Mouse (Mus musculus) stomach, embryonic 14.5 days (tissue): ENCODE measurements around the gene Actr8. TPM values are rescaled to one million over a fixed set of nuclear protein-coding genes. Genes with fewer than 3 reads are reported as not detected.

Experiments
- ATAC-seq: fragments of 200-750 bp; cut with Nextera tagmentation; 2 replicates; pipeline ENCODE4 v1.8.0; 2017; ENCODE audit warnings: low read depth, moderate TSS enrichment; ENCODE audit not compliant: insufficient number of reproducible peaks, insufficient read depth, low FRiP score
- H3K27ac ChIP-seq: fragments of 300-500 bp; sonication (generic); 2 replicates; pipeline ENCODE4 v1.5.1; 2014; ENCODE audit warnings: mild to moderate bottlenecking, low read length, moderate library complexity, mixed read lengths
- H3K27me3 ChIP-seq: fragments of 300-500 bp; sonication (generic); 2 replicates; pipeline ENCODE4 v1.6.1; 2014; ENCODE audit warnings: low read length, control low read depth, mixed read lengths; ENCODE audit not compliant: control insufficient read depth, insufficient read depth
- H3K36me3 ChIP-seq: fragments of 300-500 bp; sonication (generic); 2 replicates; pipeline ENCODE4 v1.6.1; 2014; ENCODE audit warnings: mild to moderate bottlenecking, control low read depth, low read length, moderate library complexity, mixed read lengths; ENCODE audit not compliant: control insufficient read depth, insufficient read depth
- H3K4me1 ChIP-seq: fragments of 300-500 bp; sonication (generic); 2 replicates; pipeline ENCODE4 v1.6.1; 2014; ENCODE audit warnings: low read length, control low read depth, mixed read lengths; ENCODE audit not compliant: control insufficient read depth, insufficient read depth
- H3K4me2 ChIP-seq: fragments of 300-500 bp; sonication (generic); replicated peaks from 2 replicates; pipeline ENCODE4 v1.6.1; 2014; ENCODE audit warnings: low read depth, low read length, control low read depth
- H3K4me3 ChIP-seq: fragments of 300-500 bp; sonication (generic); 2 replicates; pipeline ENCODE4 v1.5.1; 2014; ENCODE audit warnings: low read depth, low read length, control low read depth
- H3K9ac ChIP-seq: fragments of 300-500 bp; sonication (generic); replicated peaks from 2 replicates; pipeline ENCODE4 v1.6.1; 2014; ENCODE audit warnings: low read depth, mild to moderate bottlenecking, control low read depth, low read length, moderate library complexity, mixed read lengths
- H3K9me3 ChIP-seq: fragments of 300-500 bp; sonication (generic); 2 replicates; pipeline ENCODE4 v1.6.1; 2016; ENCODE audit warnings: low read depth, low read length, control low read depth; ENCODE audit not compliant: control insufficient read depth
- whole genome bisulfite sequencing: fragments of 180-500 bp; shearing (Covaris S2); extraction: QIAGEN DNeasy Blood & Tissue Kit; methylation state at CpG from one replicate; pipeline ENCODE4 v1.1.7; 2014; 5-methylcytosine and 5-hydroxymethylcytosine counted together
- polyA plus RNA-seq: library from polyadenylated mRNA; unstranded; fragments of >200 nt; fragmentation: Nextera tagmentation; extraction: Ambion mirVana; gene quantifications from 2 replicates; pipeline ENCODE4 v1.2.1, GENCODE M21; 2014

The Actr8 gene
- polyA plus RNA-seq, 1 experiment from 2014 or later: 56.7 TPM

GRCm38 (mm10) chr14:29986096-29986495, 8.0 kb downstream of the Actr8 start:
- H3K9me3 ChIP-seq: no peaks in the 10 kb centered on the region
- 94% methylated on average over 4 of the region's 4 CpGs for WGBS
- H3K36me3 ChIP-seq: peaks cover 98% of the 10 kb centered on the region
- no peak overlapping the region for H3K27ac ChIP-seq
- H3K4me3 ChIP-seq: no peak overlapping the region
- no peaks in the 10 kb centered on the region for H3K4me1 ChIP-seq
- H3K9ac ChIP-seq: no peak overlapping the region
- no peaks in the 10 kb centered on the region for H3K27me3 ChIP-seq
- no peak overlapping the region for H3K4me2 ChIP-seq
- no peak for ATAC-seq

GRCm38 (mm10) chr14:29987276-29987675, 9.1 kb downstream of the Actr8 start:
- 95% methylated on average over 6 of the region's 6 CpGs for WGBS
- Histone ChIP-seq H3K9me3 (no peaks in the 10 kb centered on the region), H3K4me1 (no peaks in the 10 kb centered on the region), H3K9ac (no peak overlapping the region), H3K36me3 (peaks cover 98% of the 10 kb centered on the region), H3K4me2 (no peak overlapping the region), H3K4me3 (no peak overlapping the region), H3K27ac (no peak overlapping the region), H3K27me3 (no peaks in the 10 kb centered on the region)
- ATAC-seq: no peak

- H3K9me3 ChIP-seq: no peaks in the 10 kb centered on the region
- H3K36me3 ChIP-seq: peaks cover 98% of the 10 kb centered on the region
Measured at GRCm38 (mm10) chr14:29987739-29988138, 9.6 kb downstream of the Actr8 start.

GRCm38 (mm10) chr14:29988337-29988736, 10.2 kb downstream of the Actr8 start:
- no peaks in the 10 kb centered on the region for H3K4me1 ChIP-seq
- no peaks in the 10 kb centered on the region for H3K27me3 ChIP-seq
- no peak overlapping the region for H3K9ac ChIP-seq
- no peak for ATAC-seq
- no peaks in the 10 kb centered on the region for H3K9me3 ChIP-seq
- H3K27ac ChIP-seq: no peak overlapping the region
- no peak overlapping the region for H3K4me2 ChIP-seq
- no peak overlapping the region for H3K4me3 ChIP-seq
- 93% methylated on average over 4 of the region's 4 CpGs for WGBS
- H3K36me3 ChIP-seq: peaks cover 98% of the 10 kb centered on the region

More at GRCm38 (mm10) chr14:29987739-29988138, 9.6 kb downstream of the Actr8 start:
- 93% methylated on average over 9 of the region's 9 CpGs for WGBS
- Histone ChIP-seq H3K27me3 (no peaks in the 10 kb centered on the region), H3K4me3 (no peak overlapping the region), H3K4me1 (no peaks in the 10 kb centered on the region), H3K9ac (no peak overlapping the region), H3K27ac (no peak overlapping the region), H3K4me2 (no peak overlapping the region)
- no peak for ATAC-seq

- no peaks in the 10 kb centered on the region for H3K9me3 ChIP-seq
- H3K27ac ChIP-seq: no peak overlapping the region
- H3K9ac ChIP-seq: no peak overlapping the region
- no peaks in the 10 kb centered on the region for H3K27me3 ChIP-seq
- 91% methylated on average over 4 of the region's 4 CpGs for WGBS
- peaks cover 63% of the 10 kb centered on the region for H3K36me3 ChIP-seq
- no peak overlapping the region for H3K4me3 ChIP-seq
- no peaks in the 10 kb centered on the region for H3K4me1 ChIP-seq
- H3K4me2 ChIP-seq: no peak overlapping the region
- no peak for ATAC-seq
Measured at GRCm38 (mm10) chr14:29994976-29995375, 16.8 kb downstream of the Actr8 start.

GRCm38 (mm10) chr14:29996000-29996751, 18.0 kb downstream of the Actr8 start:
- Histone ChIP-seq H3K4me3 (no peak overlapping the region), H3K36me3 (peaks cover 51% of the 10 kb centered on the region), H3K4me2 (no peak overlapping the region), H3K27ac (no peak overlapping the region), H3K27me3 (no peaks in the 10 kb centered on the region), H3K9me3 (no peaks in the 10 kb centered on the region), H3K4me1 (no peaks in the 10 kb centered on the region), H3K9ac (no peak overlapping the region)
- 87% methylated on average over 11 of the region's 11 CpGs for WGBS
- ATAC-seq: no peak; the same call in 1 of the 2 replicates

GRCm38 (mm10) chr14:29997345-29997744, 19.2 kb downstream of the Actr8 start:
- no peak overlapping the region for H3K4me2 ChIP-seq
- no peak overlapping the region for H3K9ac ChIP-seq
- H3K9me3 ChIP-seq: no peaks in the 10 kb centered on the region
- no peaks in the 10 kb centered on the region for H3K27me3 ChIP-seq
- no peak overlapping the region for H3K4me3 ChIP-seq
- no peak overlapping the region for H3K27ac ChIP-seq
- ATAC-seq: no peak
- H3K4me1 ChIP-seq: no peaks in the 10 kb centered on the region
- peaks cover 40% of the 10 kb centered on the region for H3K36me3 ChIP-seq

GRCm38 (mm10) chr14:29998747-29999474, 20.8 kb downstream of the Actr8 start:
- no peak for ATAC-seq
- Histone ChIP-seq H3K4me1 (no peaks in the 10 kb centered on the region), H3K4me3 (no peak overlapping the region), H3K36me3 (peaks cover 25% of the 10 kb centered on the region), H3K4me2 (no peak overlapping the region), H3K27ac (no peak overlapping the region), H3K9me3 (no peaks in the 10 kb centered on the region), H3K9ac (no peak overlapping the region), H3K27me3 (no peaks in the 10 kb centered on the region)
- WGBS: 77% methylated on average over 13 of the region's 13 CpGs
